Mouse (Mus musculus) ES-Bruce4 (cell line): ENCODE data around the gene Trex2. TPM values are rescaled to one million over a fixed set of nuclear protein-coding genes. Genes with fewer than 3 reads are reported as not detected.

Source experiments
- H3K27ac ChIP-seq: 2 replicates; pipeline ENCODE4 v1.5.1; 2012; ENCODE audit warnings: low read length, inconsistent platforms; ENCODE audit not compliant: insufficient read depth
- H3K27me3 ChIP-seq: 2 replicates; pipeline ENCODE4 v1.6.1; 2012; ENCODE audit warnings: mild to moderate bottlenecking, low read length, inconsistent platforms; ENCODE audit not compliant: control insufficient read depth, poor library complexity, insufficient read depth, severe bottlenecking
- H3K36me3 ChIP-seq: 2 replicates; pipeline ENCODE4 v1.6.1; 2012; ENCODE audit warnings: inconsistent platforms, mild to moderate bottlenecking, low read length, moderate library complexity; ENCODE audit not compliant: control insufficient read depth, poor library complexity, insufficient read depth, severe bottlenecking
- H3K4me1 ChIP-seq: one replicate; pipeline ENCODE4 v1.8.1; 2011; ENCODE audit warnings: low read length; ENCODE audit not compliant: control insufficient read depth, insufficient read depth
- H3K4me3 ChIP-seq: 2 replicates; pipeline ENCODE4 v1.5.1; 2011; ENCODE audit warnings: low read depth, mild to moderate bottlenecking, low read length
- H3K9ac ChIP-seq: 2 replicates; pipeline ENCODE4 v1.6.1; 2012; ENCODE audit warnings: low read depth, mild to moderate bottlenecking, inconsistent platforms; ENCODE audit not compliant: poor library complexity, severe bottlenecking
- H3K9me3 ChIP-seq: replicated peaks from 2 replicates; pipeline ENCODE4 v1.6.1; 2012; ENCODE audit warnings: mild to moderate bottlenecking, low read length, inconsistent platforms; ENCODE audit not compliant: control insufficient read depth, poor library complexity, insufficient read depth, severe bottlenecking
- CTCF ChIP-seq: IDR thresholded peaks from one replicate; pipeline ENCODE4 v1.8.1; 2011; ENCODE audit warnings: low read depth, low read length
- EP300 ChIP-seq: IDR thresholded peaks from 2 replicates; pipeline ENCODE4 v1.6.1; 2011; ENCODE audit warnings: low read depth, low read length; ENCODE audit not compliant: insufficient read depth
- POLR2A ChIP-seq: IDR thresholded peaks from one replicate; pipeline ENCODE4 v1.8.1; 2011; ENCODE audit warnings: low read length; ENCODE audit not compliant: insufficient read depth
- polyA plus RNA-seq: library from polyadenylated mRNA; stranded (reverse); fragments of >200 nt; gene quantifications from 2 replicates; pipeline ENCODE4 v1.2.4, GENCODE M21; 2011; ENCODE audit warnings: low read depth; ENCODE audit not compliant: missing spikeins, insufficient read depth, insufficient read length

Trex2 gene
- polyA plus RNA-seq, 1 experiment: not detected

- Histone ChIP-seq H3K27me3 (no peaks in the 10 kb centered on the region), H3K36me3 (no peaks in the 10 kb centered on the region), H3K9me3 (no peaks in the 10 kb centered on the region), H3K9ac (no peak overlapping the region), H3K4me1 (no peaks in the 10 kb centered on the region), H3K4me3 (no peak overlapping the region), H3K27ac (no peak overlapping the region)
- no peak for TF ChIP-seq EP300
- no peak for TF ChIP-seq CTCF
- TF ChIP-seq POLR2A: no peak
Measured at GRCm38 (mm10) chrX:73479656-73480055, 44.5 kb upstream of the Trex2 start.

- Histone ChIP-seq H3K9me3 (no peaks in the 10 kb centered on the region), H3K27me3 (no peaks in the 10 kb centered on the region), H3K4me1 (no peaks in the 10 kb centered on the region), H3K4me3 (no peak overlapping the region), H3K27ac (no peak overlapping the region), H3K9ac (no peak overlapping the region), H3K36me3 (no peaks in the 10 kb centered on the region)
- no peak for TF ChIP-seq POLR2A
- TF ChIP-seq CTCF: no peak
- no peak for TF ChIP-seq EP300
Measured at GRCm38 (mm10) chrX:73477500-73477899, 42.4 kb upstream of the Trex2 start.

GRCm38 (mm10) chrX:73476621-73477020 lies 41.5 kb upstream of the Trex2 start:
- Histone ChIP-seq H3K27ac (no peak overlapping the region), H3K4me3 (no peak overlapping the region), H3K9ac (no peak overlapping the region), H3K27me3 (no peaks in the 10 kb centered on the region), H3K36me3 (no peaks in the 10 kb centered on the region), H3K4me1 (no peaks in the 10 kb centered on the region), H3K9me3 (no peaks in the 10 kb centered on the region)
- TF ChIP-seq POLR2A (no peak), CTCF (no peak)

- Histone ChIP-seq H3K9me3 (no peaks in the 10 kb centered on the region), H3K9ac (no peak overlapping the region), H3K4me1 (no peaks in the 10 kb centered on the region), H3K36me3 (no peaks in the 10 kb centered on the region), H3K4me3 (no peak overlapping the region), H3K27me3 (no peaks in the 10 kb centered on the region), H3K27ac (no peak overlapping the region)
- TF ChIP-seq EP300: no peak
- TF ChIP-seq POLR2A: no peak
- TF ChIP-seq CTCF: no peak
Measured at GRCm38 (mm10) chrX:73475658-73476256, 40.6 kb upstream of the Trex2 start.

DNA sequence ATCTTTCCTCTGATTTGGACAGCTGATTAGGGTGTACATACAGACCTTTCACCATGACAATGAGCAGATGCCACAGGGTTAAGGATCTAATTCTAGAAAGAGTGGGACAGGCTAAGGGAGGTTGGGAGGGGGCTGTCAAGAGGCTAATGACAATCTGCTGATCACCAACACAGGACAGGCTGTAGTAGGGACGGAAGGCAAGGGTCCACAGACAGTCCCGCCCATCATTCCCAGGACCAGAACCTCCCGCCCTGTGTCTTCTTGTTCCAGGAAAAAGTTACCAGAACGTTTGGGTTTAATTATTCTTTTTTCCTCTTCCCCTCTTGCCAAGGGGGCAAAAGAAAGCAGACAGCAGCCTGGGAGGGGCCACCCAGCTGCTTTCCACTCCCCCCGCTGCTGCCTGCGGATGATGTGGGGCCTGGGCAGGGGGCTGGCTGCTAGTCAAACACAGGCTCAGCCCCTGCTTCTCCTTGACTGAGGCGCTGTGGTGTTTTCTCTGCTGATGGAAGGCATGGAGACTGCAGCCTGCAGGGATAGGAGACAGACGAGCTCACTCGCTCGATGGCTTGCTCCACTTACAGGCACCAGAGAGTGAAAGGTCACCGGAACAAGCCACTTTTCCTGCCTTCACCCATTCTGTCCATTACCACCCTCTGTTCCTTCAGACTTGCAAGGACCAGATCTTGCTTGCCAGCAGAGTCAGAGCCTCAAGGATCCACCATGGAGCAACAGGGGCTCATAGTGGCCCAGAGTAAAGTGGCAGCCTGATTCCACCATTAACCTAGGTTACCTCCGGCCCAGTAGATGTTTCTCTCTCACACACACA lies 39.4 kb upstream of the Trex2 start:
- Histone ChIP-seq H3K27ac (no peak overlapping the region), H3K9ac (no peak overlapping the region), H3K9me3 (no peaks in the 10 kb centered on the region), H3K4me1 (no peaks in the 10 kb centered on the region), H3K36me3 (no peaks in the 10 kb centered on the region), H3K27me3 (no peaks in the 10 kb centered on the region), H3K4me3 (no peak overlapping the region)
- no peak for TF ChIP-seq POLR2A
- TF ChIP-seq EP300: no peak
- no peak for TF ChIP-seq CTCF

DNA sequence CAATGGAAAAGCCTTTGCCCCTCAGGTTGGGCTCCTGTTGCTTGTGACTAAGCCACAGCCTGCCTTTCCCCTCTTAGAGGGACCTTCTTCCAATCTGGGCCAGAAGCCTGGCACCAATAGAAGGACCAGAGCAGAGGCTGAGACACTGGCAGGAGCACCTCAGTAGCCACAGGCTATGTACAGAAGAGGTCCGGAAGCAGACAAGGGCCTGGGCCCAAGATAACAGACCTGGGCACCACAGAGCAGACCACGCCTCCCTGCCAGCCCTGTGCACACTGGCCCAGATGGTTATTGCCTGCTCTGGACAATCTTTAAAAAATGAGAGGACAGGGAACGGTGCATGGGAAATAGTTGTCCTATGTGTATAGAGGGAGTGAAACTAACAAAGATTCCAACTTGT lies 36.6 kb upstream of the Trex2 start:
- H3K4me3 ChIP-seq: no peak overlapping the region
- H3K4me1 ChIP-seq: no peaks in the 10 kb centered on the region
- H3K9ac ChIP-seq: no peak overlapping the region
- TF ChIP-seq POLR2A (no peak), CTCF (no peak), EP300 (no peak)
- no peak overlapping the region for H3K27ac ChIP-seq
- no peaks in the 10 kb centered on the region for H3K9me3 ChIP-seq
- H3K27me3 ChIP-seq: no peaks in the 10 kb centered on the region
- H3K36me3 ChIP-seq: no peaks in the 10 kb centered on the region
